Mouse (Mus musculus) embryonic facial prominence, embryonic 10.5 days (tissue): ENCODE data around the gene Lrsam1. TPM values are rescaled to one million over a fixed set of nuclear protein-coding genes. Genes with fewer than 3 reads are reported as not detected.
A peak's percentile ranks its signal among the peaks of the same experiment; 100 is the strongest.

ENCODE experiments used
- DNase-seq: peaks from one replicate; pipeline ENCODE4 v3.0.0-alpha.2; 2017; ENCODE audit warnings: low spot score
- H3K27ac ChIP-seq: fragments of 300-500 bp; sonication (generic); replicated peaks from 2 replicates; pipeline ENCODE4 v1.5.1; 2016; ENCODE audit warnings: mild to moderate bottlenecking
- H3K27me3 ChIP-seq: fragments of 300-500 bp; sonication (generic); replicated peaks from 2 replicates; pipeline ENCODE4 v1.6.1; 2016; ENCODE audit warnings: low read depth, mild to moderate bottlenecking; ENCODE audit not compliant: poor library complexity, severe bottlenecking
- H3K36me3 ChIP-seq: fragments of 300-500 bp; sonication (generic); replicated peaks from 2 replicates; pipeline ENCODE4 v1.6.1; 2016; ENCODE audit warnings: mild to moderate bottlenecking, moderate library complexity
- H3K4me1 ChIP-seq: fragments of 300-500 bp; sonication (generic); 2 replicates; pipeline ENCODE4 v1.6.1; 2016
- H3K4me3 ChIP-seq: fragments of 300-500 bp; sonication (generic); 2 replicates; pipeline ENCODE4 v1.5.1; 2016; ENCODE audit warnings: mild to moderate bottlenecking, moderate library complexity
- H3K9me3 ChIP-seq: fragments of 300-500 bp; sonication (generic); 2 replicates; pipeline ENCODE4 v1.6.1; 2016; ENCODE audit warnings: mild to moderate bottlenecking
- WGBS: fragments of 180-500 bp; shearing (Covaris S2); methylation state at CpG from one replicate; pipeline ENCODE4 v1.1.7; 2016; 5-methylcytosine and 5-hydroxymethylcytosine counted together
- polyA plus RNA-seq: library from polyadenylated mRNA; unstranded; fragments of >200 nt; fragmentation: Nextera tagmentation; extraction: Ambion mirVana; gene quantifications from 2 replicates; pipeline ENCODE4 v1.2.1, GENCODE M21; 2016

The Lrsam1 gene
- polyA plus RNA-seq, 1 experiment from 2014 or later = 8.9 TPM

- Histone ChIP-seq H3K4me1 (peaks cover 38% of the 10 kb centered on the region), H3K27me3 (no peaks in the 10 kb centered on the region), H3K9me3 (no peaks in the 10 kb centered on the region), H3K36me3 (peaks cover 89% of the 10 kb centered on the region), H3K4me3 (no peak overlapping the region), H3K27ac (0 out of 2 replicates have a peak overlapping the region, but pooled peaks have one; percentile 72)
- no peak for DNase-seq
- WGBS = 87% methylated on average over 11 of the region's 11 CpGs
Measured at GRCm38 (mm10) chr2:32917526-32917925, 43.9 kb downstream of the Lrsam1 start.

GRCm38 (mm10) chr2:32914896-32915295, 46.5 kb downstream of the Lrsam1 start:
- H3K9me3 ChIP-seq = no peaks in the 10 kb centered on the region
- peaks cover 4% of the 10 kb centered on the region; the same call in 1 of the 2 replicates for H3K27me3 ChIP-seq
- peaks cover 38% of the 10 kb centered on the region for H3K4me1 ChIP-seq
- H3K27ac ChIP-seq = peak overlapping the region; percentile 82
- DNase-seq = peak; percentile 58
- 35% methylated on average over 3 of the region's 3 CpGs for WGBS
- H3K36me3 ChIP-seq = peaks cover 86% of the 10 kb centered on the region
- H3K4me3 ChIP-seq = no peak overlapping the region

- Histone ChIP-seq H3K27ac (peak overlapping the region; percentile 82), H3K4me1 (peaks cover 39% of the 10 kb centered on the region), H3K36me3 (peaks cover 86% of the 10 kb centered on the region), H3K4me3 (no peak overlapping the region), H3K9me3 (no peaks in the 10 kb centered on the region), H3K27me3 (peaks cover 4% of the 10 kb centered on the region; the same call in 1 of the 2 replicates)
- WGBS = 70% methylated on average over 5 of the region's 5 CpGs
- DNase-seq = no peak
Measured at GRCm38 (mm10) chr2:32914362-32914761, 47.1 kb downstream of the Lrsam1 start.

GRCm38 (mm10) chr2:32912210-32912804, 49.1 kb downstream of the Lrsam1 start:
- Histone ChIP-seq H3K27ac (no peak overlapping the region), H3K4me1 (peaks cover 41% of the 10 kb centered on the region), H3K4me3 (no peak overlapping the region), H3K9me3 (no peaks in the 10 kb centered on the region), H3K36me3 (peaks cover 70% of the 10 kb centered on the region), H3K27me3 (peaks cover 4% of the 10 kb centered on the region; the same call in 1 of the 2 replicates)
- DNase-seq = peak; percentile 85
- 31% methylated on average over 19 of the region's 19 CpGs for WGBS

GRCm38 (mm10) chr2:32911639-32912182, 49.7 kb downstream of the Lrsam1 start:
- Histone ChIP-seq H3K4me1 (peaks cover 45% of the 10 kb centered on the region), H3K27ac (no peak overlapping the region), H3K36me3 (peaks cover 66% of the 10 kb centered on the region), H3K9me3 (no peaks in the 10 kb centered on the region), H3K4me3 (no peak overlapping the region), H3K27me3 (peaks cover 4% of the 10 kb centered on the region; the same call in 1 of the 2 replicates)
- no peak for DNase-seq
- 80% methylated on average over 7 of the region's 7 CpGs for WGBS

- WGBS = 55% methylated on average over 11 of the region's 11 CpGs
- peaks cover 46% of the 10 kb centered on the region for H3K36me3 ChIP-seq
- H3K4me1 ChIP-seq = peaks cover 43% of the 10 kb centered on the region
- no peak overlapping the region for H3K4me3 ChIP-seq
- DNase-seq = no peak
- peak overlapping the region; percentile 55 for H3K27ac ChIP-seq
- H3K27me3 ChIP-seq = peaks cover 4% of the 10 kb centered on the region; the same call in 1 of the 2 replicates
- no peaks in the 10 kb centered on the region for H3K9me3 ChIP-seq
Measured at GRCm38 (mm10) chr2:32908796-32909195, 52.6 kb downstream of the Lrsam1 start.

- 4% methylated on average over 6 of the region's 6 CpGs for WGBS
- peak; percentile 63 for DNase-seq
- Histone ChIP-seq H3K27ac (peak overlapping the region; percentile 55), H3K27me3 (peaks cover 4% of the 10 kb centered on the region; the same call in 1 of the 2 replicates), H3K4me3 (0 out of 2 replicates have a peak overlapping the region, but pooled peaks have one; percentile 11), H3K4me1 (peaks cover 42% of the 10 kb centered on the region), H3K9me3 (no peaks in the 10 kb centered on the region), H3K36me3 (peaks cover 43% of the 10 kb centered on the region)
Measured at GRCm38 (mm10) chr2:32908272-32908671, 53.1 kb downstream of the Lrsam1 start.

GRCm38 (mm10) chr2:32907442-32907841, 54.0 kb downstream of the Lrsam1 start:
- Histone ChIP-seq H3K36me3 (peaks cover 43% of the 10 kb centered on the region), H3K4me1 (peaks cover 42% of the 10 kb centered on the region), H3K27me3 (peaks cover 4% of the 10 kb centered on the region; the same call in 1 of the 2 replicates), H3K27ac (peak overlapping the region; percentile 55; the same call in 1 of the 2 replicates), H3K9me3 (no peaks in the 10 kb centered on the region), H3K4me3 (no peak overlapping the region)
- WGBS = 65% methylated on average over 8 of the region's 8 CpGs
- no peak for DNase-seq

- Histone ChIP-seq H3K36me3 (peaks cover 23% of the 10 kb centered on the region), H3K4me3 (no peak overlapping the region), H3K27me3 (peaks cover 2% of the 10 kb centered on the region; the same call in 1 of the 2 replicates), H3K27ac (no peak overlapping the region), H3K9me3 (no peaks in the 10 kb centered on the region), H3K4me1 (peaks cover 44% of the 10 kb centered on the region)
- no peak for DNase-seq
- 82% methylated on average over 8 of the region's 8 CpGs for WGBS
Measured at GRCm38 (mm10) chr2:32905297-32905696, 56.1 kb downstream of the Lrsam1 start.

- Histone ChIP-seq H3K36me3 (peaks cover 16% of the 10 kb centered on the region), H3K4me3 (no peak overlapping the region), H3K9me3 (no peaks in the 10 kb centered on the region), H3K4me1 (peaks cover 46% of the 10 kb centered on the region), H3K27me3 (no peaks in the 10 kb centered on the region; the same call in 1 of the 2 replicates), H3K27ac (no peak overlapping the region)
- no peak for DNase-seq
- 90% methylated on average over 5 of the region's 5 CpGs for WGBS
Measured at GRCm38 (mm10) chr2:32904637-32905036, 56.8 kb downstream of the Lrsam1 start.

GRCm38 (mm10) chr2:32903470-32903869, 57.9 kb downstream of the Lrsam1 start:
- WGBS = 92% methylated on average over 4 of the region's 4 CpGs
- DNase-seq = no peak
- Histone ChIP-seq H3K4me1 (peaks cover 36% of the 10 kb centered on the region), H3K4me3 (no peak overlapping the region), H3K27me3 (no peaks in the 10 kb centered on the region; the same call in 1 of the 2 replicates), H3K9me3 (no peaks in the 10 kb centered on the region), H3K36me3 (peaks cover 9% of the 10 kb centered on the region), H3K27ac (no peak overlapping the region)

- peaks cover 9% of the 10 kb centered on the region for H3K36me3 ChIP-seq
- DNase-seq = no peak
- no peaks in the 10 kb centered on the region for H3K9me3 ChIP-seq
- H3K4me1 ChIP-seq = peaks cover 35% of the 10 kb centered on the region
- H3K27me3 ChIP-seq = no peaks in the 10 kb centered on the region; the same call in 1 of the 2 replicates
- H3K4me3 ChIP-seq = no peak overlapping the region
- H3K27ac ChIP-seq = no peak overlapping the region
- WGBS = 91% methylated on average over 9 of the region's 9 CpGs
Measured at GRCm38 (mm10) chr2:32902126-32902525, 59.3 kb downstream of the Lrsam1 start.

- H3K27me3 ChIP-seq = no peaks in the 10 kb centered on the region
- 90% methylated on average over 7 of the region's 7 CpGs for WGBS
- no peak for DNase-seq
- peaks cover 9% of the 10 kb centered on the region for H3K36me3 ChIP-seq
- H3K9me3 ChIP-seq = no peaks in the 10 kb centered on the region
- H3K4me3 ChIP-seq = no peak overlapping the region
- H3K4me1 ChIP-seq = peaks cover 43% of the 10 kb centered on the region
- H3K27ac ChIP-seq = no peak overlapping the region; the same call in 1 of the 2 replicates
Measured at GRCm38 (mm10) chr2:32898983-32899382, 62.4 kb downstream of the Lrsam1 start.
